ENCODE assay signal across 10 mouse cellular contexts in the genomic region with DNA sequence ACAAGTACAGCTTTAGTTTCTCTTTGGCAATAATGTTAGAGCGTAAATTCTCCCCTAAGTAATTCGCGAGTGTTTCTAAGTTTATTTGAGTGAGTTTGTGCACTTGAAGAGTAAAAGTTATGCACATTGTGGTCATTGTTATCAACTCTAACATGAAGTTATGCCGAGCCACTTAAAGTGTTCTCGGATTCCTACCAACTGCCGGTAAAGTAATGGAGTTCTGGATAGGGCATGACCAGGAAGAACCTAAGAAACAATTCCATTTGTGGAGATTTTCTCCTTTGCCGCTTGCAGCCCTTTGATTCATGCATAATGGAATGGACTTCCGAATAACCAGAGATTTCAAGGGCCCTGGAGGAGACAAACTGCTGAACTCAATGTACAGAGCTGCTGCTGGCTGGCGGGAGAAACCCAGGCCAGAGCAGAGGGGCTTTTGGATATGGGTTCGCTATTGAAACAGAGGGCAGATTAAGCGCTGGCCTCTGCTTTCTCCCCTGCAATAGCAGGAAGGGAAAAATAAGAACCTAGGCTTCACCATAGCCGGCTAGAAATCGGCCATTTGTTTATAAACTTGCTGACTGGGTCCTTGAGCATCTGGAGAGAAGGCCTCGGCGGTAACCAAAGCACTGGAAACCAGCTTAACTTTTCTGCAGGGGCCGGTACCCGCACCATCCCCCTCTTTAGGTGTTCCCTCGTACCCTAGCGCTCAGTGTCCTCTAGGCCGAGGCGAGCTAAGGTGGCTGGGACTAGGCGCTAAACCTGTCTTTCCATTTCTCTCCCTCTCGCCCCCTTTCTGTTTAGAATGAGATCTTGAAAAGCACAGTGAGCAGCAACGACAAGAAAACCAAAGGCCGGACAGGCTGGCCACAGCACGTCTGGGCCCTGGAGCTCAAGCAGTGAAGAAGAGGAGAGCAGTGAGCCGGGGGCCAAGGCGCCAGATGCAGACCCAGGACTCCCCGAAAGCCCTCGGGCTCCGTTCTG. TPM values are rescaled to one million over a fixed set of nuclear protein-coding genes. Genes with fewer than 3 reads are reported as not detected.
DNase-seq lines count a peak whose midpoint lies in the region; ATAC-seq and TF ChIP-seq lines count a peak whose summit lies in the region.
"Had no signal": no experiment of that assay in that cellular context is flagged by ENCODE, and none has a peak within 500 bp of the region (broad histone marks: within the 10 kb centered on the region; RNA-seq: fewer than 3 reads in every experiment).

No protein-coding gene starts in this region.

- H3K9me3 ChIP-seq in lung, postnatal 0 days (ENCODE audit: low read length), result no peaks in the 10 kb centered on the region
- no peaks in the 10 kb centered on the region for H3K9me3 ChIP-seq in embryonic facial prominence, embryonic 13.5 days
- no peaks in the 10 kb centered on the region for H3K9me3 ChIP-seq in intestine, embryonic 16.5 days (ENCODE audit: control insufficient read depth, low read length)
- no peaks in the 10 kb centered on the region for H3K9me3 ChIP-seq in stomach, embryonic 14.5 days (ENCODE audit: control insufficient read depth, low read depth, low read length)
- H3K9me3 ChIP-seq: hindbrain, embryonic 12.5 days had no signal

- peaks cover 88% of the 10 kb centered on the region for H3K27me3 ChIP-seq in lung, postnatal 0 days (replicated peaks; ENCODE audit: insufficient read depth, low read length)
- H3K27me3 ChIP-seq in embryonic facial prominence, embryonic 13.5 days, result peaks cover 98% of the 10 kb centered on the region
- H3K27me3 ChIP-seq in intestine, embryonic 16.5 days (replicated peaks; ENCODE audit: control insufficient read depth, insufficient read depth, low read length), result peaks cover 29% of the 10 kb centered on the region
- peaks cover 17% of the 10 kb centered on the region; the same call in 1 of the 2 replicates for H3K27me3 ChIP-seq in stomach, embryonic 14.5 days (ENCODE audit: control insufficient read depth, insufficient read depth, low read length)

- DNase-seq in lung, postnatal 0 days (ENCODE audit: low spot score), result no peak
- DNase-seq in lung, postnatal 14 days, result no peak
- DNase-seq in cerebellum, adult 9-10 months, result no peak
- no peak for DNase-seq in adrenal gland, postnatal 14 days

- 4% methylated on average over 31 of the region's 31 CpGs for WGBS in lung, postnatal 0 days
- WGBS in embryonic facial prominence, embryonic 13.5 days, result 2% methylated on average over 31 of the region's 31 CpGs
- WGBS in intestine, embryonic 16.5 days, result 3% methylated on average over 31 of the region's 31 CpGs
- 5% methylated on average over 31 of the region's 31 CpGs for WGBS in stomach, embryonic 14.5 days

- H3K4me1 ChIP-seq in lung, postnatal 0 days (ENCODE audit: insufficient read depth, low read depth, low read length), result peaks cover 3% of the 10 kb centered on the region; the same call in 1 of the 2 replicates
- peaks cover 22% of the 10 kb centered on the region for H3K4me1 ChIP-seq in embryonic facial prominence, embryonic 13.5 days
- 0 out of 2 replicates have a peak, but pooled peaks cover under 1% of the 10 kb centered on the region for H3K4me1 ChIP-seq in intestine, embryonic 16.5 days (ENCODE audit: control insufficient read depth, insufficient read depth, low read length)
- H3K4me1 ChIP-seq in stomach, embryonic 14.5 days (ENCODE audit: control insufficient read depth, insufficient read depth, low read length), result peaks cover 2% of the 10 kb centered on the region; the same call in 1 of the 2 replicates

- ATAC-seq in lung, postnatal 0 days, result no peak
- no peak for ATAC-seq in embryonic facial prominence, embryonic 13.5 days (ENCODE audit: insufficient number of reproducible peaks, insufficient read depth, low FRiP score, low TSS enrichment, low read depth)
- no peak for ATAC-seq in intestine, embryonic 16.5 days
- ATAC-seq in stomach, embryonic 14.5 days (ENCODE audit: insufficient number of reproducible peaks, insufficient read depth, low FRiP score, low read depth), result no peak

- no peaks in the 10 kb centered on the region for H3K36me3 ChIP-seq in lung, postnatal 0 days (ENCODE audit: insufficient read depth, low read length)
- no peaks in the 10 kb centered on the region for H3K36me3 ChIP-seq in embryonic facial prominence, embryonic 13.5 days
- H3K36me3 ChIP-seq in intestine, embryonic 16.5 days (ENCODE audit: control insufficient read depth, insufficient read depth, low read length), result no peaks in the 10 kb centered on the region
- no peaks in the 10 kb centered on the region; the same call in 1 of the 2 replicates for H3K36me3 ChIP-seq in stomach, embryonic 14.5 days (ENCODE audit: control insufficient read depth, insufficient read depth, low read length)
- H3K36me3 ChIP-seq: hindbrain, embryonic 12.5 days had no signal

- H3K4me3 ChIP-seq in lung, postnatal 0 days (ENCODE audit: low read depth, low read length), result 0 out of 2 replicates have a peak overlapping the region, but pooled peaks have one; percentile 3
- H3K4me3 ChIP-seq in embryonic facial prominence, embryonic 13.5 days, result peak overlapping the region; percentile 54
- peak overlapping the region; percentile 67 for H3K4me3 ChIP-seq in intestine, embryonic 16.5 days (ENCODE audit: low read length)
- peak overlapping the region; percentile 66 for H3K4me3 ChIP-seq in stomach, embryonic 14.5 days (ENCODE audit: low read depth, low read length)

- TF ChIP-seq CTCF in lung, postnatal 0 days (IDR thresholded peaks at IDR 0.05), result no peak

- no peak overlapping the region for H3K9ac ChIP-seq in lung, postnatal 0 days (replicated peaks; ENCODE audit: low read depth)
- H3K9ac ChIP-seq in embryonic facial prominence, embryonic 13.5 days, result peak overlapping the region; percentile 78
- peak overlapping the region; percentile 81 for H3K9ac ChIP-seq in intestine, embryonic 16.5 days (ENCODE audit: low read depth, low read length)
- peak overlapping the region; percentile 95 for H3K9ac ChIP-seq in stomach, embryonic 14.5 days (replicated peaks; ENCODE audit: low read depth, low read length)
- H3K9ac ChIP-seq: hindbrain, embryonic 12.5 days had no signal

- no peak overlapping the region for H3K4me2 ChIP-seq in lung, postnatal 0 days (replicated peaks; ENCODE audit: low read depth, low read length)
- peak overlapping the region; percentile 37 for H3K4me2 ChIP-seq in embryonic facial prominence, embryonic 13.5 days
- peak overlapping the region; percentile 42 for H3K4me2 ChIP-seq in intestine, embryonic 16.5 days (ENCODE audit: low read depth, low read length)
- H3K4me2 ChIP-seq in stomach, embryonic 14.5 days (replicated peaks; ENCODE audit: low read depth, low read length), result peak overlapping the region; percentile 55

- TF ChIP-seq EP300 in lung, postnatal 0 days (IDR thresholded peaks at IDR 0.05), result no peak

- H3K27ac ChIP-seq in lung, postnatal 0 days (ENCODE audit: low read length), result no peak overlapping the region
- peak overlapping the region; percentile 87 for H3K27ac ChIP-seq in embryonic facial prominence, embryonic 13.5 days
- peak overlapping the region; percentile 53 for H3K27ac ChIP-seq in intestine, embryonic 16.5 days (ENCODE audit: low read length)
- peak overlapping the region; percentile 95 for H3K27ac ChIP-seq in stomach, embryonic 14.5 days (ENCODE audit: low read length)
- H3K27ac ChIP-seq: hindbrain, embryonic 12.5 days had no signal

RNA-seq across cellular contexts. Expression of a gene that starts 2.5 kb away (rescaled TPM):
- 0.12 and 0.14 TPM in 2 replicates for polyA plus RNA-seq in lung, postnatal 0 days (2015; fragmentation: Nextera tagmentation; extraction: Ambion mirVana)
- polyA plus RNA-seq in embryonic facial prominence, embryonic 13.5 days (2015; fragmentation: Nextera tagmentation; extraction: Ambion mirVana), result 2.8 and 8.3 TPM in 2 replicates
- polyA plus RNA-seq in intestine, embryonic 16.5 days (2015; fragmentation: Nextera tagmentation; extraction: Ambion mirVana), result 4.1 and 5.1 TPM in 2 replicates
- 17.7 and 18.3 TPM in 2 replicates for polyA plus RNA-seq in stomach, embryonic 14.5 days (2014; fragmentation: Nextera tagmentation; extraction: Ambion mirVana)
- total RNA-seq in adrenal gland, postnatal 14 days (2021), result 35.6 and 40.2 TPM in 2 replicates
- total RNA-seq: left cerebral cortex, postnatal 14 days had no signal
- polyA plus RNA-seq: hindbrain, embryonic 12.5 days; neural tube, embryonic 14.5 days had no signal

Comparison
In these comparisons a context has a peak if more than half of its experiments do, and no peak if none do; other contexts are left out.
1. H3K4me3 ChIP-seq: peak in every context shown above with its lines; median percentile 67 in intestine, embryonic 16.5 days; 66 in stomach, embryonic 14.5 days; 54 in embryonic facial prominence, embryonic 13.5 days; 3 in lung, postnatal 0 days.